In genomic region chrX:98936101-98936500, GRCm38 (mm10) we compare ENCODE assay signal across 8 mouse cellular contexts. TPM values are rescaled to one million over a fixed set of nuclear protein-coding genes. Genes with fewer than 3 reads are reported as not detected.
DNase-seq lines count a peak whose midpoint lies in the region; ATAC-seq and TF ChIP-seq lines count a peak whose summit lies in the region.

Gene Yipf6, plus strand, starts transcription at chrX:98936316.

- TF ChIP-seq POLR2A in kidney, adult 2 months (IDR thresholded peaks at IDR 0.05; ENCODE audit: low read depth, low read length), result no peak

- no peak for TF ChIP-seq CTCF in kidney, adult 2 months (conservative IDR thresholded peaks at IDR 0.05; ENCODE audit: insufficient read depth, insufficient read length, low read depth, low read length)

- H3K9me3 ChIP-seq in forebrain, embryonic 10.5 days, result no peaks in the 10 kb centered on the region
- H3K9me3 ChIP-seq in hindbrain, embryonic 14.5 days (ENCODE audit: control insufficient read depth, low read length), result no peaks in the 10 kb centered on the region
- H3K9me3 ChIP-seq in liver, embryonic 16.5 days (replicated peaks; ENCODE audit: control insufficient read depth, low read length), result no peaks in the 10 kb centered on the region
- no peaks in the 10 kb centered on the region for H3K9me3 ChIP-seq in stomach, embryonic 15.5 days

- no peak for ATAC-seq in hindbrain, embryonic 14.5 days (ENCODE audit: low FRiP score)
- no peak for ATAC-seq in liver, embryonic 16.5 days (ENCODE audit: low read depth)
- ATAC-seq in stomach, embryonic 15.5 days (ENCODE audit: insufficient read depth, low FRiP score, low read depth), result no peak

- DNase-seq in kidney, adult 2 months, result no peak
- DNase-seq in kidney, postnatal 36 days, result no peak
- DNase-seq in MN1 (ENCODE audit: low spot score), result peak; percentile 5
- DNase-seq in forebrain, embryonic 10.5 days (ENCODE audit: extremely low spot score, low spot score), result no peak
- no peak for DNase-seq in hindbrain, embryonic 14.5 days (ENCODE audit: low spot score)
- no peak for DNase-seq in thymus, adult 18-20 months

- H3K4me2 ChIP-seq in hindbrain, embryonic 14.5 days (replicated peaks), result peak within 1 kb of the TSS; percentile 58
- peak within 1 kb of the TSS; percentile 79 for H3K4me2 ChIP-seq in liver, embryonic 16.5 days (ENCODE audit: low read depth, low read length)
- H3K4me2 ChIP-seq in stomach, embryonic 15.5 days, result peak within 1 kb of the TSS; percentile 60

- no peaks in the 10 kb centered on the region for H3K27me3 ChIP-seq in kidney, adult 2 months (replicated peaks; ENCODE audit: control insufficient read depth, insufficient read depth, low read length)
- peaks cover 21% of the 10 kb centered on the region for H3K27me3 ChIP-seq in forebrain, embryonic 10.5 days (ENCODE audit: poor library complexity, severe bottlenecking)
- H3K27me3 ChIP-seq in hindbrain, embryonic 14.5 days (ENCODE audit: control insufficient read depth, insufficient read depth, low read length), result no peaks in the 10 kb centered on the region
- no peaks in the 10 kb centered on the region; the same call in 1 of the 2 replicates for H3K27me3 ChIP-seq in liver, embryonic 16.5 days (ENCODE audit: control insufficient read depth, insufficient read depth, low read depth, low read length)
- H3K27me3 ChIP-seq in stomach, embryonic 15.5 days (replicated peaks), result no peaks in the 10 kb centered on the region

- 0 out of 2 replicates have a peak, but pooled peaks cover 5% of the 10 kb centered on the region for H3K4me1 ChIP-seq in kidney, adult 2 months (ENCODE audit: control insufficient read depth, insufficient read depth, low read length)
- H3K4me1 ChIP-seq in forebrain, embryonic 10.5 days, result 0 out of 2 replicates have a peak, but pooled peaks cover 8% of the 10 kb centered on the region
- H3K4me1 ChIP-seq in hindbrain, embryonic 14.5 days (replicated peaks; ENCODE audit: control insufficient read depth, insufficient read depth, low read length), result peaks cover 9% of the 10 kb centered on the region
- peaks cover 3% of the 10 kb centered on the region for H3K4me1 ChIP-seq in liver, embryonic 16.5 days (ENCODE audit: control insufficient read depth, low read depth, low read length)
- no peaks in the 10 kb centered on the region for H3K4me1 ChIP-seq in stomach, embryonic 15.5 days

- H3K4me3 ChIP-seq in kidney, adult 2 months (ENCODE audit: insufficient read depth, low read depth, low read length), result peak within 1 kb of the TSS; percentile 95
- peak within 1 kb of the TSS; percentile 64 for H3K4me3 ChIP-seq in forebrain, embryonic 10.5 days
- peak within 1 kb of the TSS; percentile 45 for H3K4me3 ChIP-seq in hindbrain, embryonic 14.5 days (replicated peaks; ENCODE audit: low read length)
- peak within 1 kb of the TSS; percentile 78 for H3K4me3 ChIP-seq in liver, embryonic 16.5 days (ENCODE audit: low read depth, low read length)
- H3K4me3 ChIP-seq in stomach, embryonic 15.5 days (replicated peaks), result peak within 1 kb of the TSS; percentile 64

- WGBS in kidney, adult 2 months, result 89% methylated on average over 3 of the region's 3 CpGs
- WGBS in forebrain, embryonic 10.5 days, result 81% methylated on average over 3 of the region's 3 CpGs
- 78% methylated on average over 3 of the region's 3 CpGs for WGBS in hindbrain, embryonic 14.5 days
- WGBS in liver, embryonic 16.5 days (ENCODE audit: insufficient replicate concordance), result 67% methylated on average over 3 of the region's 3 CpGs
- WGBS in stomach, embryonic 15.5 days, result 68% methylated on average over 3 of the region's 3 CpGs

- H3K9ac ChIP-seq in hindbrain, embryonic 14.5 days, result peak within 1 kb of the TSS; percentile 70
- H3K9ac ChIP-seq in liver, embryonic 16.5 days (ENCODE audit: low read depth, low read length), result peak within 1 kb of the TSS; percentile 82
- H3K9ac ChIP-seq in stomach, embryonic 15.5 days, result no peak within 1 kb of the TSS; the same call in 1 of the 2 replicates

- peak within 1 kb of the TSS; percentile 33 for H3K27ac ChIP-seq in kidney, adult 2 months (ENCODE audit: insufficient read depth, low read depth, low read length)
- peak within 1 kb of the TSS; percentile 91 for H3K27ac ChIP-seq in forebrain, embryonic 10.5 days
- H3K27ac ChIP-seq in hindbrain, embryonic 14.5 days, result peak within 1 kb of the TSS; percentile 92
- peak within 1 kb of the TSS; percentile 92 for H3K27ac ChIP-seq in liver, embryonic 16.5 days (ENCODE audit: low read length)
- H3K27ac ChIP-seq in stomach, embryonic 15.5 days, result peak within 1 kb of the TSS; percentile 96

- H3K36me3 ChIP-seq in kidney, adult 2 months (ENCODE audit: control insufficient read depth, insufficient read depth, low read length), result no peaks in the 10 kb centered on the region
- H3K36me3 ChIP-seq in forebrain, embryonic 10.5 days (replicated peaks), result no peaks in the 10 kb centered on the region
- H3K36me3 ChIP-seq in hindbrain, embryonic 14.5 days (replicated peaks; ENCODE audit: control insufficient read depth, insufficient read depth), result peaks cover 6% of the 10 kb centered on the region
- no peaks in the 10 kb centered on the region for H3K36me3 ChIP-seq in liver, embryonic 16.5 days (ENCODE audit: control insufficient read depth, insufficient read depth)
- no peaks in the 10 kb centered on the region for H3K36me3 ChIP-seq in stomach, embryonic 15.5 days

RNA-seq across cellular contexts. Expression of gene Yipf6, which starts in this region (rescaled TPM):
- 23.5 and 24.1 TPM in 2 replicates for polyA plus RNA-seq in kidney, adult 2 months (2012; rRNA removed)
- 18.0 and 18.9 TPM in 2 replicates for polyA plus RNA-seq in forebrain, embryonic 10.5 days (2016; fragmentation: Nextera tagmentation; extraction: Ambion mirVana)
- polyA plus RNA-seq in hindbrain, embryonic 14.5 days (2014; fragmentation: Nextera tagmentation; extraction: Ambion mirVana), result 19.1 and 20.2 TPM in 2 replicates
- 13.5 and 14.4 TPM in 2 replicates for polyA plus RNA-seq in liver, embryonic 16.5 days (2015; fragmentation: Nextera tagmentation; extraction: Ambion mirVana)
- polyA plus RNA-seq in stomach, embryonic 15.5 days (2015; fragmentation: Nextera tagmentation; extraction: Ambion mirVana), result 28.1 and 28.5 TPM in 2 replicates

Comparison
In these comparisons a context has a peak if more than half of its experiments do, and no peak if none do; other contexts are left out.
1. H3K27ac ChIP-seq: peak in every context shown above with its lines; median percentile 96 in stomach, embryonic 15.5 days; 92 in hindbrain, embryonic 14.5 days; 92 in liver, embryonic 16.5 days; 91 in forebrain, embryonic 10.5 days; 33 in kidney, adult 2 months.
2. H3K4me3 ChIP-seq: peak in every context shown above with its lines; median percentile 95 in kidney, adult 2 months; 78 in liver, embryonic 16.5 days; 64 in forebrain, embryonic 10.5 days; 64 in stomach, embryonic 15.5 days; 45 in hindbrain, embryonic 14.5 days.